Mouse (Mus musculus): ENCODE measurements around the gene Cyp4f39.
A peak's percentile ranks its signal among the peaks of the same experiment; 100 is the strongest.

Cyp4f39 gene

GRCm38 (mm10) chr17:32452482-32452881, at the start of gene Cyp4f39:
Cyp4f39 (plus strand) TSS chr17:32452723.
- DNase-seq (ENCODE audit: low spot score) = peak; percentile 6

GRCm38 (mm10) chr17:32402779-32403157, 49.8 kb upstream of the Cyp4f39 start:
- no peak for DNase-seq (ENCODE audit: low spot score)

- no peak for DNase-seq (ENCODE audit: low spot score)
Observed at GRCm38 (mm10) chr17:32403417-32403816, 49.1 kb upstream of the Cyp4f39 start, which contains the start of gene Rasal3. Rasal3 (minus strand) TSS chr17:32403583.

GRCm38 (mm10) chr17:32411898-32412297, 40.6 kb upstream of the Cyp4f39 start:
- DNase-seq (ENCODE audit: low spot score) = no peak

GRCm38 (mm10) chr17:32415417-32416020, 37.0 kb upstream of the Cyp4f39 start:
- DNase-seq (ENCODE audit: low spot score) = no peak

GRCm38 (mm10) chr17:32416771-32417170, 35.8 kb upstream of the Cyp4f39 start:
- no peak for DNase-seq (ENCODE audit: low spot score)

GRCm38 (mm10) chr17:32419989-32420388, 32.5 kb upstream of the Cyp4f39 start:
- no peak for DNase-seq (ENCODE audit: low spot score)

GRCm38 (mm10) chr17:32420781-32421180, 31.7 kb upstream of the Cyp4f39 start:
- DNase-seq (ENCODE audit: low spot score) = no peak

GRCm38 (mm10) chr17:32424034-32424433, 28.5 kb upstream of the Cyp4f39 start, which contains the start of gene Pglyrp2:
Pglyrp2 (minus strand) TSS chr17:32424167.
- DNase-seq (ENCODE audit: low spot score) = no peak

GRCm38 (mm10) chr17:32426610-32427009, 25.9 kb upstream of the Cyp4f39 start:
- DNase-seq (ENCODE audit: low spot score) = no peak

- DNase-seq (ENCODE audit: low spot score) = no peak
Observed at GRCm38 (mm10) chr17:32431972-32432371, 20.6 kb upstream of the Cyp4f39 start.

GRCm38 (mm10) chr17:32434324-32434723, 18.2 kb upstream of the Cyp4f39 start:
- no peak for DNase-seq (ENCODE audit: low spot score)

- DNase-seq (ENCODE audit: low spot score) = no peak
Observed at GRCm38 (mm10) chr17:32435151-32435550, 17.4 kb upstream of the Cyp4f39 start.

GRCm38 (mm10) chr17:32437106-32437505, 15.4 kb upstream of the Cyp4f39 start:
- no peak for DNase-seq (ENCODE audit: low spot score)

- no peak for DNase-seq (ENCODE audit: low spot score)
Observed at GRCm38 (mm10) chr17:32443245-32443644, 9.3 kb upstream of the Cyp4f39 start.

- no peak for DNase-seq (ENCODE audit: low spot score)
Observed at GRCm38 (mm10) chr17:32445016-32445415, 7.5 kb upstream of the Cyp4f39 start.

GRCm38 (mm10) chr17:32447195-32447594, 5.3 kb upstream of the Cyp4f39 start:
- DNase-seq (ENCODE audit: low spot score) = no peak

GRCm38 (mm10) chr17:32449042-32449441, 3.5 kb upstream of the Cyp4f39 start:
- no peak for DNase-seq (ENCODE audit: low spot score)

- no peak for DNase-seq (ENCODE audit: low spot score)
Observed at GRCm38 (mm10) chr17:32450844-32451537, 1.5 kb upstream of the Cyp4f39 start.

- no peak for DNase-seq (ENCODE audit: low spot score)
Observed at GRCm38 (mm10) chr17:32454188-32454587, 1.7 kb downstream of the Cyp4f39 start.

GRCm38 (mm10) chr17:32454997-32455396, 2.5 kb downstream of the Cyp4f39 start:
- no peak for DNase-seq (ENCODE audit: low spot score)

GRCm38 (mm10) chr17:32468494-32468893, 16.0 kb downstream of the Cyp4f39 start:
- peak; percentile 21 for DNase-seq (ENCODE audit: low spot score)

GRCm38 (mm10) chr17:32470795-32471194, 18.3 kb downstream of the Cyp4f39 start:
- no peak for DNase-seq (ENCODE audit: low spot score)

GRCm38 (mm10) chr17:32472176-32472575, 19.7 kb downstream of the Cyp4f39 start:
- no peak for DNase-seq (ENCODE audit: low spot score)
